Mouse (Mus musculus): Measurements from ENCODE around the gene Defb21. TPM values are rescaled to one million over a fixed set of nuclear protein-coding genes. Genes with fewer than 3 reads are reported as not detected.

Defb21 gene
- polyA plus RNA-seq, 1 experiment from 2014 or later = not detected

- Histone ChIP-seq H3K4me1 (ENCODE audit: control insufficient read depth, low read depth, low read length) (no peaks in the 10 kb centered on the region), H3K9ac (ENCODE audit: low read depth, low read length) (no peak overlapping the region), H3K4me3 (ENCODE audit: low read depth, low read length) (no peak overlapping the region), H3K9me3 (replicated peaks; ENCODE audit: control insufficient read depth, low read length) (no peaks in the 10 kb centered on the region), H3K27ac (ENCODE audit: low read length) (no peak overlapping the region), H3K36me3 (ENCODE audit: control insufficient read depth, insufficient read depth) (no peaks in the 10 kb centered on the region), H3K27me3 (ENCODE audit: control insufficient read depth, insufficient read depth, low read depth, low read length) (no peaks in the 10 kb centered on the region; the same call in 1 of the 2 replicates), H3K4me2 (ENCODE audit: low read depth, low read length) (no peak overlapping the region)
- ATAC-seq (ENCODE audit: low read depth) = no peak
- 48% methylated on average over 5 of the region's 5 CpGs for WGBS (ENCODE audit: insufficient replicate concordance)
Observed at GRCm38 (mm10) chr2:152617374-152617773, 44.8 kb downstream of the Defb21 start.

GRCm38 (mm10) chr2:152620367-152621134 is 48.0 kb downstream of the Defb21 start:
- no peak for ATAC-seq (ENCODE audit: low read depth)
- Histone ChIP-seq H3K4me3 (ENCODE audit: low read depth, low read length) (no peak overlapping the region), H3K27ac (ENCODE audit: low read length) (no peak overlapping the region), H3K27me3 (ENCODE audit: control insufficient read depth, insufficient read depth, low read depth, low read length) (no peaks in the 10 kb centered on the region; the same call in 1 of the 2 replicates), H3K4me2 (ENCODE audit: low read depth, low read length) (no peak overlapping the region), H3K9ac (ENCODE audit: low read depth, low read length) (no peak overlapping the region), H3K36me3 (ENCODE audit: control insufficient read depth, insufficient read depth) (no peaks in the 10 kb centered on the region), H3K9me3 (replicated peaks; ENCODE audit: control insufficient read depth, low read length) (no peaks in the 10 kb centered on the region), H3K4me1 (ENCODE audit: control insufficient read depth, low read depth, low read length) (no peaks in the 10 kb centered on the region)
- 30% methylated on average over 9 of the region's 9 CpGs for WGBS (ENCODE audit: insufficient replicate concordance)

GRCm38 (mm10) chr2:152622151-152622550 is 49.6 kb downstream of the Defb21 start:
- H3K9me3 ChIP-seq (replicated peaks; ENCODE audit: control insufficient read depth, low read length) = no peaks in the 10 kb centered on the region
- H3K27me3 ChIP-seq (ENCODE audit: control insufficient read depth, insufficient read depth, low read depth, low read length) = peaks cover 15% of the 10 kb centered on the region
- WGBS (ENCODE audit: insufficient replicate concordance) = 56% methylated on average over 13 of the region's 13 CpGs
- no peaks in the 10 kb centered on the region for H3K36me3 ChIP-seq (ENCODE audit: control insufficient read depth, insufficient read depth)
- H3K27ac ChIP-seq (ENCODE audit: low read length) = no peak overlapping the region
- no peak for ATAC-seq (ENCODE audit: low read depth)
- peaks cover 3% of the 10 kb centered on the region for H3K4me1 ChIP-seq (ENCODE audit: control insufficient read depth, low read depth, low read length)
- no peak overlapping the region for H3K9ac ChIP-seq (ENCODE audit: low read depth, low read length)
- H3K4me2 ChIP-seq (ENCODE audit: low read depth, low read length) = no peak overlapping the region
- H3K4me3 ChIP-seq (ENCODE audit: low read depth, low read length) = no peak overlapping the region

- H3K9me3 ChIP-seq (replicated peaks; ENCODE audit: control insufficient read depth, low read length) = no peaks in the 10 kb centered on the region
- WGBS (ENCODE audit: insufficient replicate concordance) = 61% methylated on average over 7 of the region's 7 CpGs
- H3K9ac ChIP-seq (ENCODE audit: low read depth, low read length) = no peak within 1 kb of the TSS
- no peak within 1 kb of the TSS for H3K4me3 ChIP-seq (ENCODE audit: low read depth, low read length)
- peaks cover 23% of the 10 kb centered on the region for H3K27me3 ChIP-seq (ENCODE audit: control insufficient read depth, insufficient read depth, low read depth, low read length)
- H3K4me2 ChIP-seq (ENCODE audit: low read depth, low read length) = no peak within 1 kb of the TSS
- H3K4me1 ChIP-seq (ENCODE audit: control insufficient read depth, low read depth, low read length) = peaks cover 3% of the 10 kb centered on the region
- no peak for ATAC-seq (ENCODE audit: low read depth)
- H3K27ac ChIP-seq (ENCODE audit: low read length) = no peak within 1 kb of the TSS
- no peaks in the 10 kb centered on the region for H3K36me3 ChIP-seq (ENCODE audit: control insufficient read depth, insufficient read depth)
Observed at GRCm38 (mm10) chr2:152622953-152623352, 50.4 kb downstream of the Defb21 start, which contains the start of gene Defb25. Gene Defb25 (minus strand): TSS chr2:152623053.

Other genes with a start within 250 kb of the Defb21 start
- gene Rbck1, start 240.1 kb upstream of the Defb21 start, polyA plus RNA-seq (2015; fragmentation: Nextera tagmentation; extraction: Ambion mirVana) = 37.7 and 40.2 TPM in 2 replicates
- gene Trib3, start 228.7 kb upstream of the Defb21 start, polyA plus RNA-seq (2015; fragmentation: Nextera tagmentation; extraction: Ambion mirVana) = 6.5 and 6.8 TPM in 2 replicates
- gene Nrsn2, start 196.1 kb upstream of the Defb21 start, polyA plus RNA-seq (2015; fragmentation: Nextera tagmentation; extraction: Ambion mirVana) = not detected in 2 replicates
- 0.77 and 0.99 TPM in 2 replicates for gene Sox12, start 174.7 kb upstream of the Defb21 start, polyA plus RNA-seq (2015; fragmentation: Nextera tagmentation; extraction: Ambion mirVana)
- gene Zcchc3, start 157.7 kb upstream of the Defb21 start, polyA plus RNA-seq (2015; fragmentation: Nextera tagmentation; extraction: Ambion mirVana) = 6.4 and 6.7 TPM in 2 replicates
- gene 6820408C15Rik, start 157.2 kb upstream of the Defb21 start, polyA plus RNA-seq (2015; fragmentation: Nextera tagmentation; extraction: Ambion mirVana) = 0.12 and 0.18 TPM in 2 replicates
- gene Defb23, start 108.1 kb upstream of the Defb21 start, polyA plus RNA-seq (2015; fragmentation: Nextera tagmentation; extraction: Ambion mirVana) = not detected in 2 replicates
- not detected in 2 replicates for gene Defb20, start 95.7 kb upstream of the Defb21 start, polyA plus RNA-seq (2015; fragmentation: Nextera tagmentation; extraction: Ambion mirVana)
- gene Defb22, start 82.6 kb upstream of the Defb21 start, polyA plus RNA-seq (2015; fragmentation: Nextera tagmentation; extraction: Ambion mirVana) = not detected in 2 replicates
- gene Defb26, start 61.1 kb upstream of the Defb21 start, polyA plus RNA-seq (2015; fragmentation: Nextera tagmentation; extraction: Ambion mirVana) = not detected in 2 replicates
- gene Defb28, start 54.5 kb upstream of the Defb21 start, polyA plus RNA-seq (2015; fragmentation: Nextera tagmentation; extraction: Ambion mirVana) = not detected in 2 replicates
- gene Defb29, start 32.6 kb upstream of the Defb21 start, polyA plus RNA-seq (2015; fragmentation: Nextera tagmentation; extraction: Ambion mirVana) = not detected in 2 replicates
- gene Gm17416, start 3.4 kb upstream of the Defb21 start, polyA plus RNA-seq (2015; fragmentation: Nextera tagmentation; extraction: Ambion mirVana) = not detected in 2 replicates
- not detected in 2 replicates for gene Defb19, start 7.6 kb downstream of the Defb21 start, polyA plus RNA-seq (2015; fragmentation: Nextera tagmentation; extraction: Ambion mirVana)
- not detected in 2 replicates for gene Defb45, start 26.7 kb downstream of the Defb21 start, polyA plus RNA-seq (2015; fragmentation: Nextera tagmentation; extraction: Ambion mirVana)
- gene Defb36, start 31.6 kb downstream of the Defb21 start, polyA plus RNA-seq (2015; fragmentation: Nextera tagmentation; extraction: Ambion mirVana) = not detected in 2 replicates
- gene Defb25, start 50.3 kb downstream of the Defb21 start, polyA plus RNA-seq (2015; fragmentation: Nextera tagmentation; extraction: Ambion mirVana) = not detected in 2 replicates
- gene Rem1, start 54.2 kb downstream of the Defb21 start, polyA plus RNA-seq (2015; fragmentation: Nextera tagmentation; extraction: Ambion mirVana) = 1.1 TPM in 2 replicates
- gene H13, start 96.7 kb downstream of the Defb21 start, polyA plus RNA-seq (2015; fragmentation: Nextera tagmentation; extraction: Ambion mirVana) = 45.5 and 52.7 TPM in 2 replicates
- gene Mcts2, start 114.3 kb downstream of the Defb21 start, polyA plus RNA-seq (2015; fragmentation: Nextera tagmentation; extraction: Ambion mirVana) = 10.2 and 11.1 TPM in 2 replicates
- 18.1 and 18.8 TPM in 2 replicates for gene Id1, start 163.5 kb downstream of the Defb21 start, polyA plus RNA-seq (2015; fragmentation: Nextera tagmentation; extraction: Ambion mirVana)
- gene Cox4i2, start 181.4 kb downstream of the Defb21 start, polyA plus RNA-seq (2015; fragmentation: Nextera tagmentation; extraction: Ambion mirVana) = 0.95 and 1.4 TPM in 2 replicates